Mouse (Mus musculus): Measurements from ENCODE around the gene Il11ra1.
"Not testable (repeated sequence)": the region's sequence is repeated elsewhere in the genome, so short reads cannot be mapped to it uniquely, and the experiment has no call there.

DNA sequence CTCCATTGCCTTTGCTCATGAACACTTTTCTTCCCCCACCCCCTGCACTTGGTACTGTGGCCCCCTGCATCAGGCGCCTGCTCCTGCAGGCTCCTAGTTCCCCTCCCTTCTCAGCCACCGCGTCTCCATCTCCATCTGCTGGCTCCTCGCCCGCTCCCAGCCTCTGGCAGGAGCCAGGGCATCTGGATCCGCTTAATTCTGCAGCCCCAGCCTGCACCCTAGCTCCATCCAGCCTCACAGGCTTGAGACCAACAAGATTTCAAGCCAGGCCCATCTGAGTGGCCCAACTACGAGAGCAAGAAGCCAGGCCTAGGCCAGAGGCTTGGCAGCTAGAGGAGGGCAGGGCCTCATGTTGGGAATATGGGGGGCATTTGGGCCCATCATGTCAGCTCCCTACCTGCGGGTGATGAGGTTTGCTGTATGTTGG lies 62.9 kb downstream of the Il11ra1 start:
- TF ChIP-seq CTCF (IDR thresholded peaks at IDR 0.05; ENCODE audit: low read depth, low read length); POLR2A (IDR thresholded peaks at IDR 0.05; ENCODE audit: insufficient read depth, low read length): not testable (repeated sequence)
